Mouse (Mus musculus) cerebellum, adult (tissue): ENCODE data around the gene Deaf1.
A peak's percentile ranks its signal among the peaks of the same experiment; 100 is the strongest.

Source experiments
- ATAC-seq: cut with Nextera tagmentation; 2 replicates; pipeline ENCODE4 v1.9.2; 2017; ENCODE audit warnings: mild to moderate bottlenecking, moderate library complexity, mixed read lengths; ENCODE audit not compliant: insufficient number of reproducible peaks, low FRiP score, low TSS enrichment

Deaf1 gene

DNA sequence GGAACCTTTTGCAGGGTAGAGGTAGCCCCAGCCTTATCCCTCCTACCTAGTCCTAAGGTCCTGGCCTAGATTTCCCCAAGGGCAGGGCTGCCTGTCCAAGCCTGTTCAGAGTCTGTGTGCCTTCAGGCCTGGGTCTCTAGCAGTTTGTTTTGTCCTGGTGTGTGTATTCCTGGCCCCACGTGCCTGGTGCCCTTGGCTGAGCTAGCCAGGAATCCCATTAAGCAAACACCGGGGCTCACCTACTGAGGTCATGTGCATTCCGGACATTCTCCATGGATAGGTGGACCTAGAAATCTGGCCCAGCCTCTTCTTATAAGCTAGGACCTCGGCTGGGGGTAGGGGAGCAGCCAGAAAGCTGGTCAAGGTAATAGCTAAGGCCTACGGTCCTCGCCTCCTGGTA, 13.0 kb upstream of the Deaf1 start:
- no peak for ATAC-seq

GRCm38 (mm10) chr7:141340023-141340422, 12.5 kb upstream of the Deaf1 start:
- no peak for ATAC-seq

DNA sequence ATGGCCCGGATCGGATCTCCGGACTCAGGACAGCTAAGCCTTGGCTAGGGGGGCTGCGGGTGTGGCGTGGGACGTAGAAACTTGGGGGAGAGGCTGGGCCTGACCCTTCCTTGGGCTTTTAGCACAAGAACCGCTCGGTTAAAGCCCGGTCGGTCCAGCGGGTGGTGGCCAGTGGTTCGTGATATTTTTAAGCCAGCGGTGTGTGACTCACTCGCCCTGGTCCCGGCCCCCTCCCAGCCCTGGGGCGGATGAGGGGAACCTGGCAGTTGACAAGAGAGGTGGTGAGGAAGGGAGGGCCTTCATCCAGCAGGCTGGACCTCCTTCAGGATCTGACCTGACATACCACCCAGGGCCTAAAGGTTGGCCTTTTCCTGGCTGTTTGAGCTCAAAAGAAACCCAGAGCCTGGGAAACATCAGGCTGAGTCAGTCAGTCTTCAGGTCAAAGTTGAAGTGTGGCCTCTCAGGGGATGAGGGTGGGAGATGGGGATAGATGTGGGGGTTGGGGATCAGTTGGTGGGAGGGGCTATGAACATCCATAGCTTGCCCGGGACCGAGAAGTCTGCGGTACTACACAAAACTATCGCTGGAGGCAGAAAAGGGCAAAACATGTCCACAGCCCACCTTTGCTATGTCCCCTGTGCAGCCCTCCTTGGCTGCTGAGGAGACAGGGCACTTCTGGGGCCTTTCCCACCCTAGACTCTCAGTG, 11.9 kb upstream of the Deaf1 start:
- ATAC-seq, result no peak

DNA sequence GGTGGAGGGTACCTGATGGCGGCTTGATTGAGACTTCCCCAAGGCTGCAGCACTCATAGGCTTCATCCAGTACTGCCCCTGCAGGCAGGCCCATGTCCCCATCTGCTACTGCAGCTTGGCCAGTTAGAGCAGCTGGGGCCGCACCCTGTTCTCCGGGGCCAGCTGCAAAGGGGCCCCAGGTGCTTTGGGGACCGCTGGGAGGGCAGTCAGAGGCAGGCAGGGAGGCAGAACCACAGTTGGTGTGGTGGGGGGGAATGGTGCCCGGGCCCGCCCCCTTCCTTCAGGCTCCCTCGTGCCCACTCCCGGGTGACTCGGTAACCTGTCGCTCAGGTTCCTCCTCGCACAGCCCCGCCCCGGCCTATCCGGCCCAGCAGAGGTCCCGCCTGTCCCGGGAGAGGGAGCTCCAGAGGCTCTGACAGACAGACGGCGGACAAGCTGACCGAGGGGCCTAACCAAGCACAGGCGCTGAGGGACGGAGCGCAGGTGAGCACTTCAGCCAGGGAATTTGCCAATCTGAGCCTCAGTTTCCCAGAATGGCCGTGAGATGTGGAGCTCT, 11.2 kb upstream of the Deaf1 start, which contains the start of gene Eps8l2:
TSS of gene Eps8l2 (plus strand) at position 305 of the 556 bp plus-strand sequence.
- ATAC-seq, result no peak

DNA sequence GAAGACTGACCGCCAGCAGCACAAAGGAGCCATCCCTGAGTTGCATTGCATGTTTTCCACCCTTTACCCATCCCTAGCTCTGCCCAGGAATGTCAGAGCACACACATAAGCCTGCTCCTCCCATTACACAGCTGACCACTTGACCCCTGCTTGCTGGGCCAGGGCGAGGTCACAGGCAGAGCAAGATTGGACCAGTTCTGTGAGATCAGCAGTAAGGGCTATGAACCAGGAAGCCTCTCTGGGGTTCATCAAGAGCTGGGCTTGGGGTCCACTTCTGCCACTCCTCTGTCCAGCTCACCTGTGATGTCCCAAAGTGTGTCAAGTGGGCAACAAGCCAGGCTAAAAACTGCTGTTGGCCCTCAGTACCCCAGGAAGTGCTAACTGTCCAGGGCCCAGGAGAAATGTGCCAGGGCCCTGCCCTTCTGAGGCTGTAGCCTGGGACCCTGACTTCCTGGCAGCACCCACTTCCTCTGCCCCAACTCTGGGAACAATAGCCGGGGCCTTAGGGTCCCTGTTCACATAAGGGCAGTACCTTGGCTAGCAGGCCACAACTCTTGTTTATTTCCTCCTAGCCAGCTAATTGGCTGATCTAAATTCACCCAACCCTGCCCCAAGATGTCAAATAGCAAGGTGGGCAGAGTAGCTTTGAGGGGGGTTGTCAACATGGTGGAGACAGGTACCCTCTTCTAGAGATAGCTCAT, 10.4 kb upstream of the Deaf1 start:
- no peak for ATAC-seq

GRCm38 (mm10) chr7:141336296-141336695, 8.8 kb upstream of the Deaf1 start:
- no peak for ATAC-seq

GRCm38 (mm10) chr7:141335682-141336081, 8.2 kb upstream of the Deaf1 start:
- peak; percentile 36; the same call in 1 of the 2 replicates for ATAC-seq

GRCm38 (mm10) chr7:141335044-141335579, 7.6 kb upstream of the Deaf1 start:
- 0 out of 2 replicates have a peak, but pooled peaks have one; percentile 22 for ATAC-seq

DNA sequence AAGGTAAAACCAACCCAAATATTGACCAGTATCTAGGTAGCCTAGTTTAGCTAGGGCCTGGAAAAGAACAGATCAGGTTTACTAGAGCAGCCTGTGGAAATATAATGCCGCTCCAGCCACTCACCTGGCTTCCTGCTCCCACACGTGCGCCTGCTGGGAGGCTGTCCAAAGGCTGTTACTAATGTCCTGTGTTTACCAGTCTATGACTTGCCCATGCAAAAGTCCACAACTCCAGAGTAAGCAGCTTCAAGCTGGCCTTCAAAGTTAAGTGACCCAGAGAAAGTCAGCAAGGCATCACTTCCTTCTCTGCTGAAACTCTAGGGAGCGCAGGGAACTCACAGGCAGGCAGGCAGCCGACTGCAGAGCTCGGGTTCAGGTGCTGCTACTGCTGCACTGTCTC, 4.5 kb upstream of the Deaf1 start:
- ATAC-seq, result no peak

- no peak for ATAC-seq
These were observed 3.2 kb upstream of the Deaf1 start for GRCm38 (mm10) chr7:141330706-141331105.

DNA sequence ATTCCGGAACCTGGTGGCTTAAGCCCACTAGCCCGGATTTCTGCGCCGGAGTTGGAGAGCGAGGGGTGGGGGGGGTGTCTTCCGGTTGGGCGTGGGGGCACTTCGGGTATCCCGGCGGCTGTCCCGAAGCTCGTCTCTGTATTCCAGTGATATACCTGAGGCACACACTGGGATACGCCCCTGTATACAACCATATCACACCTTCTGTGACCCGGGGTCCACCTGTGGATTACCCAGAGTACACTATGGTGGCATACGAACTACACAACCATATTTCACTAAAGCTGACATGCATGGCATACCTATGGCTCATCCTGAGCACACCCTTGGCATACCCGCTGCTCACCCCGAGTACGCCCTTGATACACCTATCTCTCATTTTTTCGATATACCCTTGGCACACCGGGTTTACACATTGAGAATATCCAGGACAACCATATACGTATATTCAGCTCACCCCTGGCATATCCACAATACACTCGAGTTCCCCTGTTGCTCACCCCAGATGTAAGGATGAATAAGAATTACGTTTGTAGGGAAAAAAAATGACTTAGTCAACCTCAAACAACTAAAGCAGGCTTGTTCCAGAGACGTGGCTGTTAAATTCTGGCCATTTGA, 992 bp upstream of the Deaf1 start:
- ATAC-seq, result peak; percentile 5; the same call in 1 of the 2 replicates

- ATAC-seq, result no peak; the same call in 1 of the 2 replicates
These were observed 694 bp downstream of the Deaf1 start for GRCm38 (mm10) chr7:141326546-141327446.

DNA sequence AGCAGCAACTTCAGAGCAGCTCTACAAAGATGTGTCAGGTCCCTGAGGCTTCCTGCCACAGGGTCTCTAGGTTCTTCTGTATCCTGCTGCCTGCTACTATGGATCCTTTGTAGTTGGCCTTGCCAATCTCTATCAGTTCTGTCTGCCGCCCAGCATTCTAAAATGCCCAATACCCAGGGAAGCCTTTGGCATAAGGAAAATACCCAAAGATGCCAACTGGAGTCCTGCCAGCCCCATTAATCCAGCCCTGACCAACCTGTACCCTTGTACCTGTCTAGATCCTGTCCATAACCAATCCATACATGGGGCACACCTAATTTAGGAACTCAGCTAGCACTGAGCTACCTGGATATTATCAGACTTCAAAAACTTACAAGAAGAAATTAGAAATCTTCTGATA, 2.8 kb downstream of the Deaf1 start:
- no peak for ATAC-seq

- ATAC-seq, result no peak
These were observed 8.0 kb downstream of the Deaf1 start for GRCm38 (mm10) chr7:141319446-141319845.

DNA sequence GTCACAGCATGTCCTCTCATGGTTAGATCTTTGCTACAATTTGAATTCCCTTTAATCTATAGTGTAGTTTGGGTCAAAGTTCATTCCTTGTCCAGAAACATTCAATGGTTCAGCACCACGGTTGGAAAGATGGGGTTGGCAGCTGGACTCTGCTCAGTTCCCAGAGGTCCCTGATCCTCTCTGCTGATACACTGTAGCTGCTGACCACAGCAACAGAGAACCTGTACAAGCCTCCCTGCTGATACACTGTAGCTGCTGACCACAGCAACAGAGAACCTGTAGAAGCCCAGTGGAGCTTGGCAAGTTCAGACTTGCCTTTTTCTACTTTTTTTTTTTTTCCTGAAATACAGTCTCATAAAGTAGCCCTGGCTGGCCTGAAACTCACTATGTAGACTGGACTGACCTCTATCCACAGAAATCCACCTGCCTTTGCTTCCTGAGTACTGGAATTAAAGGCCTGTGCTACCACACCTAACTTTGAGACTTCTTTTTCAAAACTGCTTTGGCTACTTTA, 9.8 kb downstream of the Deaf1 start:
- no peak for ATAC-seq

GRCm38 (mm10) chr7:141315974-141316373, 11.5 kb downstream of the Deaf1 start:
- no peak for ATAC-seq

GRCm38 (mm10) chr7:141315076-141315475, 12.4 kb downstream of the Deaf1 start:
- ATAC-seq, result no peak

DNA sequence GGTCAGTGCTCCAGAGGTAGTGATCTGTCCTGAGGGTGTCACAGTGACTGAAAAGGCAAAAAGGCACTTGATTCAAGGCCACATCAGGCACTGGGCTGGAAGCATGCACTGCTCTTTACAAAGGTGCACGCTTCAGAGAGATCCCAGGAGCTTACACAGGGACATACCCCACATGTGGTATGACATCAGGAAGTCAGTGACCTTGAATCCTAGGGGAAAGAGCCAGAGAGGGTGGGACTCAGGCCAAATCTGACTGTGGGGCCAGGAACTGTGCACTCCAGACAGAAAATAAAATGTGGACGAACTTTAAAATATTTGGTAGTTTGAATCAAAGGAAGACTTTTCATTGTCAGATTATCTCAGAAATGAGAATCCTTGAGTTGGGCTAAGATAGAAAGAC, 13.1 kb downstream of the Deaf1 start:
- no peak for ATAC-seq

DNA sequence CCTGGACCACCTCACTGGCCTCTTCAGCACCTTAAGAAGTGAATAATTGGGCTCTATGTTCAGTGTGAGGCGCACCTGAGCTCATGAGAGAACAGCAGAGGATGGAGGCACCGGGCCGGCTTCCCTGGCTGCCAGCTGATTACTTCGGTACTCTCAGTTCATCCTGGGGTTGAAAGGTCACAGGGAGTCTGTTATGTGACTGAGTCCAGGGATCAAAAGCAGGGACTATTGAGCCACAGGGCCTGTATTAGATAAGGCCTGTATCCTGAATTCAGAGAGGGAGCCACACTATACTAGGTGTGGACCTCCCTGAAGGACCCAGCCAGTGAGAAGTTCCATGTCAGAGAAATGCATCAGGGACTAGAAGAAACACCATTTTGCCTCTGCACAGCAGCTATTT, 23.0 kb downstream of the Deaf1 start:
- no peak for ATAC-seq
